Mouse (Mus musculus) E14TG2a.4 (cell line): Measurements from ENCODE around the gene Plcxd3.

Experiments
- CTCF ChIP-seq: conservative IDR thresholded peaks from 2 replicates; pipeline ENCODE4 v1.5.1; 2014; ENCODE audit warnings: low read length
- NANOG ChIP-seq: IDR thresholded peaks from 2 replicates; pipeline ENCODE4 v1.6.1; 2014; ENCODE audit warnings: borderline replicate concordance, low read length, mixed read lengths
- POU5F1 ChIP-seq: IDR thresholded peaks from 2 replicates; pipeline ENCODE4 v1.6.1; 2014; ENCODE audit warnings: low read length, borderline replicate concordance

DNA sequence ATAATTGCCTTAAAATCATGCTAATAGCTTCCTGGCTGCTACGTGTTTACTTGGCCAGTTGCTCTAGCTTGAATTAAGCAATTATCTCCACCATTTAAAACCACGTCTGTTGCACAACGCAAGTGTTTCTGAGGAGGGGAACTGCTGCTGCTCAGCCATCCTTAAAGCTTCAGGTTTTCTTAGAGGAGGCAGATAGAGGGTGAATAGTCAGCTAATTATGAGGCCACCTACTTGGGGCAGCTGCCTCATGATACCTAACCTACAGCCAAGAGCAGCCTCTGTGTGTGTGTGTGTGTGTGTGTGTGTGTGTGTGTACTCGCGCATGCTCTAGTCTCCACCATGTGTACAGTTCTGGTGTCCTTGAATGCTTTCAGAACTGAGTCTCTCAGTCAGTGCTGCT, 3.5 kb downstream of the Plcxd3 start:
- TF ChIP-seq CTCF = no peak
- no peak for TF ChIP-seq NANOG
- no peak for TF ChIP-seq POU5F1
